Mouse (Mus musculus): Measurements from ENCODE around the gene Tagap.
"Not testable (repeated sequence)": the region's sequence is repeated elsewhere in the genome, so short reads cannot be mapped to it uniquely, and the experiment has no call there.

Tagap gene

GRCm38 (mm10) chr17:7983484-7983883 lies 57.7 kb downstream of the Tagap start:
- not testable (repeated sequence) for DNase-seq (ENCODE audit: low spot score in 2 of 2)

All from frontal cortex, postnatal 14 days (tissue).